Mouse (Mus musculus): ENCODE results near the gene Bik. TPM values are rescaled to one million over a fixed set of nuclear protein-coding genes. Genes with fewer than 3 reads are reported as not detected.

Gene Bik
- total RNA-seq, 1 experiment from 2014 or later: not detected

DNA sequence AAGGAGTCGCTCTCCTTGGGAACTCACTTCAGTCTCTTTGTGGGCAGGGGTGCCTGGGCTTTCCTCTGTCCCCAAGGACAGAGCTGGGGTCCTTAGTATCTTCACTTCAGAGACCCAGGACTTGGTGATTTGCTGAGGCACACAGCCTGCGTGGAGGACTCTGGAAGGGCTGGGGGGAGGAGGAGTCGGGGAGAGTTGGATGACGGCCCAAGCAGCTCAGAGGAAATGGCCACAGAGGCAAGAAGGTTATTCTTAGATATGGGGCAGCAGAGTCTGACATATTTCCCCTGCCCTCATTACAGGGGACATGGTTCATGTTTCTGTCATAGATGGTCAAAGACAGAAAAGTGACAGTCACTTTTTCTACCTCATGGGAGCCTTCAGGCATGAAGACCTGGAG, 13.2 kb downstream of the Bik start:
- peak; percentile 48; the same call in 1 of the 2 replicates for ATAC-seq (replicated peaks; ENCODE audit: low read depth, poor library complexity, severe bottlenecking)

DNA sequence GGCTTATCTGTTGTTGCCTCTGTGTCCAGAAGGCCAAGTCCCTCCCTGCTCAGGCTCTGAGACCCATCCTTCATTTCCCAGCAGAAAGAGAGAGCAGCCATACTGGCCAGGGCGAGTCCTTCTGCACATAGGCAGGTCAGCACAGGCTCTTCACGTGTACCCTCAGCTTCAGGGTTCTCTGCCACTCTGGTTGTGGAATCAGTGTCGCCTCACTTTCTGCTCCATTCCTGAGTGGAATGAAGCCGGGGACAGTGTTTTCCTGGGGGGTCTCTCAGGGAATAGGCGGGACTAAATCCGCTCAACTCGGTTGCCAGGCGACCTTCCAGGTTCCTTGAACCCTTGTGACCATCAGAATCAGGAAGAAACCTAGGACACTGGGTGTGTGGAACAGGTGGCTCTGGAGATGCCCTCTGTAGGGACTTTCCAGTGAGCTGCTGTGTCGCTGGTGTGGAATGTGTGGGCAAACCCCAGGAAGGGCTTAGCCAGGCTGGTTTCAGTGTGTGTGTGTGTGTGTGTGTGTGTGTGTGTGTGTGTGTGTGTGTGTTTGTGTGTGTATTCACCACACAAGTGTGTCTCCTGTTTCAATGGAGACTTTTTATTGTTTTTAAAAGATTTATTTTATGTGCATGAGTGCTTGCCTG, 15.1 kb downstream of the Bik start:
- ATAC-seq (replicated peaks; ENCODE audit: low read depth, poor library complexity, severe bottlenecking): no peak

DNA sequence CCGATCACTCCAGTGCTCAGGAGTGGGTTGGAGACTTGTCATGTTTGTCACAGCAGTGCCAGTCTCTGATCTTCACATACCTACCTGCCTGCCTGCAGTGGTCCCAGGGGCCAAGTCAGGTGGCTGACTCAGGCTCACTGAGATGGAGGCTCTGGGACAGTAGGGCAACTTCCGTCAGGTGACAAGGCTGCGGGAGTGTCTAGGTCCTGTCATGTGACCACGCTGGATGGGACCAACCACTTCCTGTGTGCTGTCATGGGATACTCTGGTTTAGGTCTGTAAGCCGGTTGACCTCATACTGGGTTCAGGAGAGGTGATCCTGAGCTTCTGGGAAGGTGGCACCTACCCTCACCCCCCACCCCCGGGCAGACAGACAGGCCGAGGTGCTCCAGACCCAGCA, 19.4 kb downstream of the Bik start:
- ATAC-seq (replicated peaks; ENCODE audit: low read depth, poor library complexity, severe bottlenecking): no peak

DNA sequence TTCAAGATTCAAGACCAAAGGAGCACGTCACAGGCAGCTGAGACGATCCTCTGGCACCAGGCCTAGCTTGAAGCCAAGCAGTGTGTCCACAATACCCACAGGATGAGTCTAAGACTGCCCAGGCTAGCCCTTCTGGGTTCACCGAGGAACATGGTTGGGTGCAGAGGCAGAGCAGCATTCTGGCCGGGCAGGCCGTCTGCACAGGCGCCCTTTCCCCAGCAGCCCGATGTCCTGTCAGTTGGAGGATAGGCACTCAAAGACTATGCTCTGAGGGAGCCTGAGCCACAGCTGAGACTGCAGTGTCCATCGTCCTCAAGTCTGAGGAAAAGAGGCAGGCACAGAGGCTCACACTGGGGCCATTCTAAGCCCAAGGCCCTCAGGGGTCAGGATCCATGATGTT, 20.5 kb downstream of the Bik start:
- no peak for ATAC-seq (replicated peaks; ENCODE audit: low read depth, poor library complexity, severe bottlenecking)

DNA sequence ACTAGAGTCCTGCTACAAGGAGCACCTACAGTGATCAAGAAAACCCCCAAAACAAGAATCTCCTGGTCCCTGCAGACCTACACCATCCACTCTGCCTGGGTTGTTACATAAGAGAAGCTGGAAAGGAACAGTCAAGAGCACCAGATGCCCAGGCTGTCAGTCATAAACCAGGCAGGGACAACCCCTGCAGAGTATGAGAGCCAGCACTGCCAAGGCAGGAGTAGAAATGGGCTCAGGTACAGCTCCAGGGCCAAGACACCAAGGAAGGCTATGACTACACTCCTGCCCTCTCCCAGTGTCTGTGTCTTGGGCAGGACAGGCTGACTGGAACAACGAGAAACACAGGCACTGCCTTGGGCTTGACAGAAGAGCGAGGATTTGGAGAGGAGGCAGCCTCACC, 23.5 kb downstream of the Bik start:
- no peak for ATAC-seq (replicated peaks; ENCODE audit: low read depth, poor library complexity, severe bottlenecking)

DNA sequence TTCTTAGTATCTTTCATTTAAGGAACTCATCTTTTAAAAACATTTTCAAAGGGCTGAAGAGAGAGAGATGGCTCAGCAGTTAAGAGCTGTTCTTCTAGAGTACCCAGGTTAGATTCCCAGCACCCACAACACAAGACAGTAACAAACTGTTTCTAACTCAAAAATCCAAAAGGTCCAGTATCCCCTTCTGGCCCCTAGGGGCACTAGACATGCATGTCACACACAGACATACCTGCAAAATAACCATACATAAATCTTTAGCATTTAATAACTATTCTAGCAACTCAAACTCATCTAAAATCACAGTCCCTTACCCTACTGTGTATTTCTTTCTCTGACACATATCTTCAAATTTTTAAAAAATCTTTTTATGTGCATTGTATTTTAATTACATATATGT, 27.2 kb downstream of the Bik start:
- no peak for ATAC-seq (replicated peaks; ENCODE audit: low read depth, poor library complexity, severe bottlenecking)

DNA sequence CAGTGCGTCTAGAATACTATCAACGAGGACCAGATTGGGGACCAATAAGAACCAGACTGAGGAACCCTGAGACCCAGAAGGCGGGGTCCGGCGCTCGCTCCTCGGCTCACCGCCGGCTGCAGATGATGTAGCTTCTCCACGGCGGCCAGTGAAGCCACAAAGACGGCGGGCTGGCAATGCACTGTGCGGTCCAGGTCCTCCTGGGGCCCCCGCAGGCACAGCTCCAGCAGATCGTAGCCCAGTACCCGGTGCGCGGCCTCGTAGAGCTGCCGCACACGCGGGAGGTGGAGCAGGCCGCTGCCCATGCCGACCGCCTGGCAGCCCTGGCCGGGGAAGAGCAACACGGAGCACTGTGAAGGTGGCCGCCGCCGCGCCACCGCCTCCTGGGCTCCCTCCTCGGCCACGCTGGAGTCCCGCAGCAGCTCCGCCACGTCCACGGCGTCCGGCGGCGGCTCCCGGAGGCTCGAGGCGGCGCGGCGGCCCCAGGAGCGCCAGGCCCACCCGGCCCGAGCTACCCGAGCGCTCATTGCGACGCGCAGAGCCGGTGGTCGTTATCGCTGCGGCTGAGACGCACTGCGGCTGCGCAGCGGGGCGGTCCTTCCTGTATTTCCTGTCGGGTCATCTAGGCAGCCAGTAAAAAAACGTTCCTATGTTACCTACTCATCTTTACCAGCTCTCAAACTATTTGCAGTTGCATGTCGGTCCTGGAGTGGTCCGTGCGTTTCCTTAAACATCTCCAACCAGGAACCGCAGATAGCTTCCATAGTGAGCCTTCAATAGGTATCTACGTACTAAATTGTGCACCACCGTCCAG, 28.7 kb downstream of the Bik start:
- peak; percentile 85 for ATAC-seq (replicated peaks; ENCODE audit: low read depth, poor library complexity, severe bottlenecking)

DNA sequence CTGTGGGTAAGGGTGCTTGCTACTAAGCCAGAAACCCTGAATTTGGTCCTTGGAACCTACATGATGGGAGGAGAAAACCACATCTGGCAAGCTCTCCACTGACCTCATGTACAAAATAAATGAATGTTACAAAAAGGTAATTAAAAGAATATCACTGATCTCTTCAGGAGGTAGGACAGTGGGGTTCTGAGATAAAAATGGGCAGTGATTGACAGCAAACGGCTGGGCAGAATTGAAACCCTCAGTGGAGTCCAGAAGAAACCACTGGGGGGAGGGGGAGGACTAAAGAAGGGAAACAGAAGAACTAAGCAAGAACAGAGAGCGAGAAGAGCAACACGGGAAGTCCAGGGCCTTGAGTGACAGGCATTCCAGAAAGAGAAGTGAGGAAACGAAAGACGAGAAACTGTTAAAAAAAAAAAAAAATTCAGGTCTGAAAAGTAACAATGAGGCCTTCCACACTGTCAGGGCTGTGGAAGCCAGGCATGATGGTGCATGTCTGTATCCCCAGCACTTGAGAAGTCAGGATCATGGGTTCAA, 34.3 kb downstream of the Bik start:
- peak; percentile 23; the same call in 1 of the 2 replicates for ATAC-seq (replicated peaks; ENCODE audit: low read depth, poor library complexity, severe bottlenecking)

DNA sequence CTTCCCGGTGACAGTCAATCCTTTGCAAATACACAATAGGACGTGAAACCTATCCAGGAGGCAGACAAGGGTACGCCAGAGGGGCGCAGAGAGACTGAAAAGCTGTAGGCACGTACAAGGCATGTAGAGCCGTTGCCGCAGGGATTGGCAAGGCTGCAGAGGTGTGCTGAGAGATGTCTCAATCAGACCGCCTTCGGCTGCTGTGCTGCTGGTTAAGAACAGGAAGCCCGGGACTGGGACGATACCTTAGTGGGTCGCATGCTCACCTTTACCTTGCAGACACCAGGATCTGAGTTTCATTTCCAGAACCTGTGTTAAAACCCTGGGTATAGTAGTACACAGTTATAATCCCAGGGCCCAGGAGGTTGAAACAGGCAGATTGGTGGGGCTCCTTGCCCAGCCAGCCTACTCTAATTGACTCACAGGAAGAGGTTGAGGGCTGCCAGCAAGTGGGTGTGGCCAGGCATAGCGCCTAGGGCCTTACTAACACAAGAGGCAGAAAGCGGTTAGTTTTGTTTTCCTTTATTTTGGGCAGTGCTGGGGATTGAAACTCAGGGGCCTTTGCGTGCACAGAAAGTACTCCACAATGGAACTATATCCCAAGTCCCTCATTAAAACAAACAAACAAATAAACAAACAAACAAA, 36.1 kb downstream of the Bik start:
- ATAC-seq (replicated peaks; ENCODE audit: low read depth, poor library complexity, severe bottlenecking): peak; percentile 73

DNA sequence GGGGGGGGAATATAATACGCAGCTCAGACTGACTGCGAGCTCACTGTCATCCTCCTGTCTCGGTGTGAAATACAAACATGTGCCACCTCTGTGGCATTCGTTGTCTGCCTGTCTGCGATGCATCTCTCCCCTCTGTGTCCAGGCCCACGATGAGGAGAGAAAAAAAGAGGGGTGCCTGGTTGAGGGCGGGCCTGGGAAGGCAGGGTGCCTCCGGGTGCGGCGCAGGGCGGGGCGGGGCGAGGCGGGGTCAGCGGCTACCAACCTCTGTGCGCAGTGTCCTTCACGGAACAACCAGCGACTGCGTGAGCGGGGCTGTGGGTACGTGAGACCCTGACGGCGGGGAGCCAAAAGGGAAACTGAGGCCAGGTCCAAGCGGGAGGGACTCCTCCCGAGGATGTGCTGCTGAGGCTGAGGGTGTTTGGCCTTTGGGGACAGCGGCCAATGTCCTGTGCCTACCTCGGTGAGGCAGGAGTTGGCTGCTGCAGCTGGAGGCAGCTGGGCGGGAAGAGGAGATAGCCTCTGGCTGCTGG, 36.7 kb downstream of the Bik start, which contains the start of the genes Tspo and Mcat:
Tspo (plus strand) TSS at position 266 of the 530 bp plus-strand sequence.
Mcat (minus strand) TSS at position 461 of the 530 bp plus-strand sequence.
- peak; percentile 55 for ATAC-seq (replicated peaks; ENCODE audit: low read depth, poor library complexity, severe bottlenecking)

DNA sequence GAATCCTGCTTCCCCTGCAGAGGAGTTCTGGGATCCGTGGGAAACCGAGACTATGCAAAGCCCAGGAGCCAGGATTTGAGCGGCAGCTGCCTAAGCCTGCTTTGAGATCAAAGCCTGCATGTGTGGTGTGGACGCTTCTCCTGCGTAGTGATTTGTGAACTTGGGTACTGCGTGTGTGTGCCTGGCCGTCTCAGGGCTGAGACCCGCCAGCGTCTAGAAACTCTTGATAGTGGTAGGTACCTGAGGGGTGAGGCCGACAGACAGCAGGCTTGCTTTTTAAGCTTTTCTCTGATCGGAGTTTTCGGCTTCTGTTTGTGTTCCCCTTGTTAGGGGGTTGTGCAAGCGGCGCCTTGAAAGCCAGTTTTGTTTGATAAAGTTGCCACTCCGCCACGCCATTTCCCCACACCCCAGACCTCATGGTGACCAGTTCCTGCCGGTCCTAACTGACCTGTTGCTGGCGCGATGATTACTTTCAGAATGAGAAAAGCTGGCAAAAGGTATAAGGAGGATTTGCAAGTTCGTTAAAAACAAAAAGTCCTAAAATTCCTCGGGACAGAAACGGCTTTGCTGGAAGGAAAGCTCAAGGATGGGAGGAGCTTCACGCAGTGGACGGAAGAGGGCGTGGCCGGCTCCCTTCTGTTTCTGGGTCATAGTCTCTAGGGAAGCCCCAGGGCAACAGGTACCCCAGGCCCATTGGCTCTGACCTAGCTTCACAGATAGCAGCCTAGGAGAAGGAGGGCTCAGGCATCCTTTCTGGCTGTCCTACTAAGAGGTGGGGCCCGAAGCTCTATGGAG, 37.4 kb downstream of the Bik start:
- ATAC-seq (replicated peaks; ENCODE audit: low read depth, poor library complexity, severe bottlenecking): peak; percentile 42

DNA sequence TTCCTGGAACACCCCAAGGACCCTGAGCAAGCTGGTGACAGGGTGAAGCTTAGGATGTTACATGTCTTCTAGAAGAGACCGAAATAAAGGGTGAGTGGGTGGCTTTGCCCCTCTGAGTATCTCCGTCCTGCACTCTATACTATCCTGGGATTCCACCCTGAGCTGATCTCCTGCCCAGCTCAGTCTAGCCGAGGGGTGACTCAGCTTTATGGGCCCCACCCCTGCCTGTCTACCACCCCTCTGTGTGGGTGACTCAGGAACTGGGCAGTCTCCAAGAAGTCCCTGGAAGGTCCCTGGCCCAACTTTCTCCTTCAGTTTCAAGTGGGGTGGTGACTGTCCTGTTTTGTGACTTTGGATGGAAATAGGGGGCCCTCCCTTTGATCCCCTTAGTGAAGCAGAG, 38.8 kb downstream of the Bik start:
- no peak for ATAC-seq (replicated peaks; ENCODE audit: low read depth, poor library complexity, severe bottlenecking)

DNA sequence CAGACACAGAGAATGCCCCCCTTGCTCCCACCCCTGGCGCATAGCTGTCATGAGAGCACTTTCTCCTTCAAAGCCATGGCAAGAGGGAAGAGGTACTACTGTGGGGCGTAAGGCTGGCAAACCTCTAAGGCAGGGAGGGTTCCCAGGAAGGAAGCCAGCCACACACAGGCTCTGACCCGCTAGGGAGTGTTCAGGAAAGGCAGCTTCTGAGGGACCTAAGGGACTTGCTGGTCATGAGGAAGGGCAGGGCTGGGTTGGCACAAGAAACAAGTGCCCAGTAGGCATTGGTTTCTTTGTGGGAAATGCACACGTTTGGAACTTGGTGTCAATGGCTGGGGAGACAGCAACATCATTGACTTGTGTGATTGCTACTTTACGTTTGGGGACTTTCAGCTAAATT, 39.3 kb downstream of the Bik start:
- no peak for ATAC-seq (replicated peaks; ENCODE audit: low read depth, poor library complexity, severe bottlenecking)

DNA sequence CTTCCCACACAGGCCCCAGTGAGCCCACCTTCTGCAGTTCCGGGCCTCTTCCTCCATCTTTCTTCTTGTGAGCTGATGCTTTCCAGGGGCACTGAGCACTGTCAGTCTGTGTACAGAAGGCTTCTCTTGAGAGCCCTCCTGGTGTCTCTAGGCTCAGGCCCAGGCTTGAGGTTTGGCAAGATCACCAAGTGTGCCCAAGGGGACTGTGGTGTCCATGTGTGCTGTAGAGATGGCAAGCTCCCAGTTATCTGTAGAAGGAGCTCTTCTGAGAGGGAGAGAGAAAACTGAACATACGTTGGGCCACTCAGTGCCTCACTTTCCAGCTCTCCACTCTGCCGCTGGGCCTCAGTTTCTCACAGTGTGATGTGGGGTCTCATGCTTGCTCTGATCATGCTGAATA, 41.1 kb downstream of the Bik start:
- ATAC-seq (replicated peaks; ENCODE audit: low read depth, poor library complexity, severe bottlenecking): no peak

DNA sequence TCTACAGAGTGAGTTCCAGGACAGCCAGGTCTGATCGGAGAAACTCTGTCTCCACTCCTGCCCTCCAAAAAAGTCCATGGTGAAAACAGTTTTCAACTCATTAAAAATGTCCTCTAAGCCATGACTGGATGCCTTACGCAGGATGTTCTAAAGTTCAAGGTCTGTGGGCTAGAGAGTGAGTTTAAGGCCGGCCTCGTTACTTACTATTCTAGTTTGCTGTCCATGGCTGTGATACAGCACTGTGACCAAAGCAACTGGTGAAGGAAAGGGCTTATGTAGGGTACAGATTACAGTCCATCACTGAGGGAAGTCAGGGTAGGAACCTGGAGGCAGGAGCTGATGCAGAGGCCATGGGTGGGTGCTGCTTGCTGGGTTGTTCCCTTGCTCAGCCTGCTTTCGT, 41.9 kb downstream of the Bik start:
- no peak for ATAC-seq (replicated peaks; ENCODE audit: low read depth, poor library complexity, severe bottlenecking)

DNA sequence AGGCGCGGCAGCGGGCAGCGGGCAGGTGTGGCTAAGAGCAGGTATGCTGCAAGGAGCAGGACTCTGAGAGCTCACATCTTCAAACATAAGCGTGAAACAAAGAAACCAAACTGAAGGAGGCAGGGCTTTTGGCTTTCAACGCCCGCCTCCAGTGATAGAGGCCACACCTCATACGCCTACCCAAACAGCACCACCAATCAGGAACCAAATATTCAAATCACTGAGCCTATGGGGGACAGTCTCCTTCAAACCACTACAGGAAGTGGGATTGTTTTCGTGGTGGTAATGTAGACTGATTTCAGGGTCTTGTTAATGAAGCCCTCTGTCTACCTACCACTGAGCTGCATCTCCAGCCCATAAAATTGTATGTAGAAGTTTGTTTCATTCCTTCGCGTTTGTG, 43.0 kb downstream of the Bik start:
- ATAC-seq (replicated peaks; ENCODE audit: low read depth, poor library complexity, severe bottlenecking): peak; percentile 45

DNA sequence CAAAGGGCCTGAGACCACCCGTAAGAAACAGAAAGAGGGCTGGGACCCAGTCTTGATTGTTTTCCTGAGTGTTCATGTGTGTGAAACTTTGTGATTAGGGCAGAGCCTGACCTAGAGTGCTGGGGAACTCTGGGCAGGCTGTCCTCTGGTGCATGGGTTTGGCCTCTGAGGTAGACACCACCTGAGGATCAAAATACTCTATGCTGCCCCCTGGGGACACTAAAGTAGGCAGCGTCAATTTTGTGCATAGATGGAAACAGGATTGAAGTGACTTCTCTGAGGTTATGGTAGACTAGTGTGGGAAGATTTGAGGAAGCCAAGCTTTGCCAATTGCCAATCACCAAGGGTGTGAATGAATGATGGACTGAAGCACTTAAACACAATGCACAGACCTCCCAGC, 44.0 kb downstream of the Bik start:
- ATAC-seq (replicated peaks; ENCODE audit: low read depth, poor library complexity, severe bottlenecking): peak; percentile 16; the same call in 1 of the 2 replicates

DNA sequence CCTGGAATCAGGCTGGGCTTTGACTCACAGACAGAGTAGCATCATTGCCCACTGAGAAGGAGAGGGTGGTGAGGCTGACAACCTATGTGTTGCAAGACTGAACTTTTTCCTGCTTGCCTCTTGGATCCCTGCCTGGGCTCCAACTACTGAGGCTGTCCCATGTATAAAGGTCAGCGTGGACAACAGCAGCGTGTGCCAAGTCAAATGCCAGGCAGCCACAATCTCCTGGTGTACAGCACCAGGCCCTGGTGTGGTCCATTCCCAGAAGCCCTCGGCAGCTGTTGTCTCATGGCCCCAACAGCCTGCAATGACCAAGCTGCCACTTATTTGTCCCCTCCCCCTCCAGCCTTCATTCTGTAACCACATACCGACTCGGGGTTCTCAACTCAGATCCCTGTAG, 45.0 kb downstream of the Bik start:
- ATAC-seq (replicated peaks; ENCODE audit: low read depth, poor library complexity, severe bottlenecking): no peak

DNA sequence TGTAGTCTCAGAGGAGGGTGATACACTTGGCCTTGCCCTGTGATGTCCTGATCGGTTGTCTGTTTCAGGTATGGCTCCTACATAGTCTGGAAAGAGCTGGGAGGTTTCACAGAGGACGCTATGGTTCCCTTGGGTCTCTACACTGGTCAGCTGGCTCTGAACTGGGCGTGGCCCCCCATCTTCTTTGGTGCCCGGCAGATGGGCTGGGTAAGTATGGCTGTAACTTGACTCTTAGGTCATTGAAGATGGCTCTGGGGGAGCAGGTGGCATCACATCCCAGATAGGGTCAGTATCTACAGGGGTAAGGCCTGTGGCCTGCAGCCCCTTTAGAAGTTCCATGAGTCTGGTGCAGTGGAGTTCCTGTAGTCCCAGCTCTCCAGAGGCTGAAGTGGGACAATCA, 45.5 kb downstream of the Bik start:
- no peak for ATAC-seq (replicated peaks; ENCODE audit: low read depth, poor library complexity, severe bottlenecking)

DNA sequence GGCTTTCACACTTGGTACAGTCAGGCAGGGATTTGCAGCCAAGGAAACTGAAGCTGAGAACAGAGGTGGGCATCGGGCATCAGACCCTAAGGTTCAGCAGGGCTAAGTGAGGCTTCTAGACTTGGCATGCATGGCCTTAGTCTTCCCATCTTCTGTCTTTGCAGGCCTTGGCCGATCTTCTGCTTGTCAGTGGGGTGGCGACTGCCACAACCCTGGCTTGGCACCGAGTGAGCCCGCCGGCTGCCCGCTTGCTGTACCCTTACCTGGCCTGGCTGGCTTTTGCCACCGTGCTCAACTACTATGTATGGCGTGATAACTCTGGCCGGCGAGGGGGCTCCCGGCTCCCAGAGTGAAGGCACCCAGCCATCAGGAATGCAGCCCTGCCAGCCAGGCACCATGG, 46.9 kb downstream of the Bik start:
- no peak for ATAC-seq (replicated peaks; ENCODE audit: low read depth, poor library complexity, severe bottlenecking)

Measured in common myeloid progenitor, adult 5-6 weeks (primary cell).